Mouse (Mus musculus): Measurements from ENCODE around the gene 2010111I01Rik.
A peak's percentile ranks its signal among the peaks of the same experiment; 100 is the strongest.

Gene 2010111I01Rik

GRCm38 (mm10) chr13:63270191-63270590 lies 305.5 kb downstream of the 2010111I01Rik start:
- no peak for DNase-seq

GRCm38 (mm10) chr13:63272017-63272601 lies 307.4 kb downstream of the 2010111I01Rik start:
- DNase-seq = no peak

GRCm38 (mm10) chr13:63272602-63273229 lies 308.0 kb downstream of the 2010111I01Rik start:
- DNase-seq = peak; percentile 80

- DNase-seq = no peak
Measured at GRCm38 (mm10) chr13:63273859-63274258, 309.2 kb downstream of the 2010111I01Rik start.

GRCm38 (mm10) chr13:63274488-63275166 lies 309.9 kb downstream of the 2010111I01Rik start:
- no peak for DNase-seq

- no peak for DNase-seq
Measured at GRCm38 (mm10) chr13:63276389-63276788, 311.7 kb downstream of the 2010111I01Rik start.

- no peak for DNase-seq
Measured at GRCm38 (mm10) chr13:63277316-63277715, 312.6 kb downstream of the 2010111I01Rik start.

- no peak for DNase-seq
Measured at GRCm38 (mm10) chr13:63278141-63278631, 313.5 kb downstream of the 2010111I01Rik start.

GRCm38 (mm10) chr13:63278796-63279475 lies 314.2 kb downstream of the 2010111I01Rik start:
- peak; percentile 68 for DNase-seq

- no peak for DNase-seq
Measured at GRCm38 (mm10) chr13:63279807-63280206, 315.1 kb downstream of the 2010111I01Rik start.

GRCm38 (mm10) chr13:63280344-63280743 lies 315.7 kb downstream of the 2010111I01Rik start:
- no peak for DNase-seq

GRCm38 (mm10) chr13:63281206-63281605 lies 316.5 kb downstream of the 2010111I01Rik start:
- DNase-seq = no peak

- no peak for DNase-seq
Measured at GRCm38 (mm10) chr13:63283236-63283635, 318.5 kb downstream of the 2010111I01Rik start.

- DNase-seq = no peak
Measured at GRCm38 (mm10) chr13:63284748-63285147, 320.1 kb downstream of the 2010111I01Rik start.

- no peak for DNase-seq
Measured at GRCm38 (mm10) chr13:63286483-63287102, 321.9 kb downstream of the 2010111I01Rik start.

- DNase-seq = no peak
Measured at GRCm38 (mm10) chr13:63289152-63289551, 324.5 kb downstream of the 2010111I01Rik start.

GRCm38 (mm10) chr13:63289687-63290086 lies 325.0 kb downstream of the 2010111I01Rik start:
- no peak for DNase-seq

- no peak for DNase-seq
Measured at GRCm38 (mm10) chr13:63290126-63290525, 325.4 kb downstream of the 2010111I01Rik start.

GRCm38 (mm10) chr13:63291016-63291415 lies 326.3 kb downstream of the 2010111I01Rik start:
- no peak for DNase-seq

- DNase-seq = no peak
Measured at GRCm38 (mm10) chr13:63293647-63294046, 329.0 kb downstream of the 2010111I01Rik start.

- peak; percentile 38 for DNase-seq
Measured at GRCm38 (mm10) chr13:63294359-63295193, 329.9 kb downstream of the 2010111I01Rik start.

GRCm38 (mm10) chr13:63296300-63296699 lies 331.6 kb downstream of the 2010111I01Rik start:
- DNase-seq = no peak

All from lung, postnatal 14 days (tissue).